Mouse (Mus musculus): Measurements from ENCODE around the gene Upk3b.

DNA sequence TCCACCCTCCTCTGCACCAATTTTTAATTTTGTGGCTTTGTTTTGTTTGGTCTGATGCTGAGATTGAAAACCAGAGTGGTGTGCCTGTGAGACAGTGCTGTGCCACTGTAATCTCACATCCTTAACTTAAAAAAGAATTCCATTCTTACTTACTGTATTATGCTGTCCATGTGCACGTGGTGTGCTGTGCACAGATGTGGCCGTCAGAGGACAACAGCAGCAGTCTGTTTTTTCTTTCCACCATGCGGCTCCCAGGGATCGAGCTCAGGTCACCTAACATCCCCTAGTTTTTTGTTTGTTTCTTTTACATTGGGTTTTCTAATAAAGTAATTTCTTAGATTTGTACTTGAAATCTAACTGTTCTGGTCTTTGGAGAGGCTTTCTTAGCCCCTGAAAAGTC lies 33.8 kb upstream of the Upk3b start:
- TF ChIP-seq CTCF (IDR thresholded peaks at IDR 0.05; ENCODE audit: low read depth) (no peak), EP300 (IDR thresholded peaks at IDR 0.05; ENCODE audit: low read depth) (no peak)
